ENCODE assay signal across 10 mouse cellular contexts in the genomic region with DNA sequence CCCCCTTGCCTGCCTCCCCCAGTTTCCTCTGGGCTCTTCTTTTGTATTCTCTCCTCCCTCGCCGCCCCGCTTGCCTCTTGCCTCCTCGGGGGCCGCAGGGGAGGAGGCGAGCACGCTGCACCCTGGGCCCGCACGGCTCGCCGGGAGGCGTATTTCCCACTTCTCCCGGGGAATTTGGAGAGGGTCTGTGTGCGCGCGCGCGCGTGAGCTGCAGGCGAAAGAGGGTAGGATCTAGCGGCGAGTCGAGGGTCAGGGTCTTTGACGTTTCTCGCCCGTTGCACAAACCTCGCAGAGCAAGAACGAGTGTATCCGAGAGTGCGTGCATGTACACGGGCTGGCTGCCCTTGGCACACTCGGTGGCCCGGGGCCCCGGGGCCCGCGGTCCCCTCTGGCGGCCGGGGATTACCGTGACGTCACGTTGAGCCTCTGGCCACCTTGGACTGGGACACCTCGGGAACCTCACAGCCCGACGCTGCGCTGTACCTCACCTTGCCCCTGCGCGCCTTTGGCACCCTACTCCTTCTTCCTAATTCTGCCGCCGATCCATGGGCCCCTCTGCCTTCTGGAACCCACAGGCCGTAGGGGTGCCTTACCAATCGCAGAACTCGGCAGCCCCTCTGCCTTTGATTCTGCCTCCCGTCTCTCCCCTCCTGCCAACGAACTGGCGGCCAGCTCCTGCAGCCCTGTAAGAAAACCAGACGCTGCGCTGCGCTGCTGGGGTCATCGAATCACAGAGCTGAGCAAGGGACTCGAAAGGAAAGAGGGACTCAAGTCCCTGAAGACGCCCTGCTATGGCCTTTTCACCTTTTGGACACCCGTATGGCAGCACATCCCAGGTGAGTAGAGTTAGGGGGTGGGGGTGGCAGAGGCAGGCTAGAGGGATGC. TPM values are rescaled to one million over a fixed set of nuclear protein-coding genes. Genes with fewer than 3 reads are reported as not detected.
DNase-seq lines count a peak whose midpoint lies in the region; ATAC-seq and TF ChIP-seq lines count a peak whose summit lies in the region.
"Had no signal": no experiment of that assay in that cellular context is flagged by ENCODE, and none has a peak within 500 bp of the region (broad histone marks: within the 10 kb centered on the region; RNA-seq: fewer than 3 reads in every experiment).

A gene (plus strand): TSS at position 45 of the 885 bp plus-strand sequence.

- TF ChIP-seq EP300 in heart, postnatal 0 days (IDR thresholded peaks at IDR 0.05; ENCODE audit: low read depth): no peak

- no peak for ATAC-seq in heart, postnatal 0 days (ENCODE audit: insufficient read depth, low read depth)
- peak; percentile 40 for ATAC-seq in midbrain, embryonic 11.5 days (ENCODE audit: low FRiP score)

- H3K4me1 ChIP-seq in heart, postnatal 0 days (ENCODE audit: control insufficient read depth, insufficient read depth): peaks cover 7% of the 10 kb centered on the region; the same call in 1 of the 2 replicates
- peaks cover 45% of the 10 kb centered on the region for H3K4me1 ChIP-seq in midbrain, embryonic 11.5 days (ENCODE audit: control insufficient read depth, insufficient read depth, low read length)

- no peaks in the 10 kb centered on the region for H3K9me3 ChIP-seq in heart, postnatal 0 days (replicated peaks; ENCODE audit: control insufficient read depth, low read length)
- no peaks in the 10 kb centered on the region for H3K9me3 ChIP-seq in midbrain, embryonic 11.5 days (ENCODE audit: control insufficient read depth, low read length)

- H3K27me3 ChIP-seq in heart, postnatal 0 days (ENCODE audit: control insufficient read depth, insufficient read depth, low read length): peaks cover 99% of the 10 kb centered on the region
- peaks cover 53% of the 10 kb centered on the region for H3K27me3 ChIP-seq in midbrain, embryonic 11.5 days (ENCODE audit: control insufficient read depth, insufficient read depth, low read length)

- H3K36me3 ChIP-seq in heart, postnatal 0 days (replicated peaks; ENCODE audit: control insufficient read depth, insufficient read depth, low read length): no peaks in the 10 kb centered on the region
- no peaks in the 10 kb centered on the region for H3K36me3 ChIP-seq in midbrain, embryonic 11.5 days (ENCODE audit: control insufficient read depth, insufficient read depth, low read length)

- peak within 1 kb of the TSS; percentile 71 for H3K4me2 ChIP-seq in heart, postnatal 0 days (ENCODE audit: low read depth, low read length)
- peak within 1 kb of the TSS; percentile 87 for H3K4me2 ChIP-seq in midbrain, embryonic 11.5 days

- H3K27ac ChIP-seq in gastrocnemius, adult 2 months: no peak within 1 kb of the TSS
- no peak within 1 kb of the TSS for H3K27ac ChIP-seq in heart, postnatal 0 days (ENCODE audit: low read depth)
- no peak within 1 kb of the TSS for H3K27ac ChIP-seq in midbrain, embryonic 11.5 days (ENCODE audit: low read depth, low read length)
- H3K27ac ChIP-seq: macrophage had no signal

- under 1% methylated on average over 59 of the region's 62 CpGs for WGBS in heart, postnatal 0 days
- under 1% methylated on average over 61 of the region's 62 CpGs for WGBS in midbrain, embryonic 11.5 days

- intact Hi-C loops in gastrocnemius, adult 2 months (cut with DNase I): no loop called here

- no peak within 1 kb of the TSS for H3K9ac ChIP-seq in heart, postnatal 0 days (replicated peaks; ENCODE audit: low read depth, low read length)
- peak within 1 kb of the TSS; percentile 64 for H3K9ac ChIP-seq in midbrain, embryonic 11.5 days (ENCODE audit: low read length)

- DNase-seq in gastrocnemius, adult 2 months: no peak
- no peak for DNase-seq in gastrocnemius, postnatal 10 days
- peak; percentile 49 for DNase-seq in ZHBTc4 (ENCODE audit: low read depth, low spot score)
- no peak for DNase-seq in heart, postnatal 0 days (ENCODE audit: low spot score)
- DNase-seq in midbrain, embryonic 11.5 days (ENCODE audit: low spot score, missing footprints): peak; percentile 94
- no peak for DNase-seq in frontal cortex, postnatal 10 days (ENCODE audit: low spot score in 2 of 2)
- DNase-seq in thymus, postnatal 25 days: no peak
- DNase-seq in spleen, postnatal 10 days (ENCODE audit: low spot score in 2 of 2): no peak

- H3K4me3 ChIP-seq in gastrocnemius, adult 2 months: peak within 1 kb of the TSS; percentile 55
- peak within 1 kb of the TSS; percentile 38 for H3K4me3 ChIP-seq in heart, postnatal 0 days (ENCODE audit: low read depth, low read length)
- peak within 1 kb of the TSS; percentile 44 for H3K4me3 ChIP-seq in midbrain, embryonic 11.5 days (ENCODE audit: low read depth, low read length)

- no peak for TF ChIP-seq CTCF in gastrocnemius, adult 2 months (IDR thresholded peaks at IDR 0.05)
- no peak for TF ChIP-seq CTCF in heart, postnatal 0 days (IDR thresholded peaks at IDR 0.05; ENCODE audit: low read depth)

RNA-seq across cellular contexts. Expression of the gene that starts here (rescaled TPM):
- not detected for total RNA-seq in gastrocnemius, adult 2 months (2021)
- under 1 TPM in 1 of 2 experiments, not detected in 1; 0.07 TPM for total RNA-seq in gastrocnemius, postnatal 10 days (2021)
- total RNA-seq in heart, postnatal 0 days (2014; rRNA removed; ENCODE audit: low replicate concordance): not detected in 2 replicates
- polyA plus RNA-seq in heart, postnatal 0 days (2015; fragmentation: Nextera tagmentation; extraction: Ambion mirVana): 0.07 and 0.08 TPM in 2 replicates
- 2.3 and 2.6 TPM in 2 replicates for polyA plus RNA-seq in midbrain, embryonic 11.5 days (2014; fragmentation: Nextera tagmentation; extraction: Ambion mirVana)
- polyA plus RNA-seq: C2C12, macrophage had no signal

Comparison
In these comparisons a context has a peak if more than half of its experiments do, and no peak if none do; other contexts are left out.
1. DNase-seq: peak in ZHBTc4 (single experiment) and midbrain, embryonic 11.5 days (single experiment); none in gastrocnemius, adult 2 months (single experiment), gastrocnemius, postnatal 10 days (single experiment), heart, postnatal 0 days (single experiment), frontal cortex, postnatal 10 days (0 of 2), thymus, postnatal 25 days (single experiment) and spleen, postnatal 10 days (0 of 2).
2. Peak in every context shown above with its lines, with median percentiles within 50 percentile points of each other: H3K4me3 ChIP-seq.